Mouse (Mus musculus): Measurements from ENCODE around the gene Dupd1.

DNA sequence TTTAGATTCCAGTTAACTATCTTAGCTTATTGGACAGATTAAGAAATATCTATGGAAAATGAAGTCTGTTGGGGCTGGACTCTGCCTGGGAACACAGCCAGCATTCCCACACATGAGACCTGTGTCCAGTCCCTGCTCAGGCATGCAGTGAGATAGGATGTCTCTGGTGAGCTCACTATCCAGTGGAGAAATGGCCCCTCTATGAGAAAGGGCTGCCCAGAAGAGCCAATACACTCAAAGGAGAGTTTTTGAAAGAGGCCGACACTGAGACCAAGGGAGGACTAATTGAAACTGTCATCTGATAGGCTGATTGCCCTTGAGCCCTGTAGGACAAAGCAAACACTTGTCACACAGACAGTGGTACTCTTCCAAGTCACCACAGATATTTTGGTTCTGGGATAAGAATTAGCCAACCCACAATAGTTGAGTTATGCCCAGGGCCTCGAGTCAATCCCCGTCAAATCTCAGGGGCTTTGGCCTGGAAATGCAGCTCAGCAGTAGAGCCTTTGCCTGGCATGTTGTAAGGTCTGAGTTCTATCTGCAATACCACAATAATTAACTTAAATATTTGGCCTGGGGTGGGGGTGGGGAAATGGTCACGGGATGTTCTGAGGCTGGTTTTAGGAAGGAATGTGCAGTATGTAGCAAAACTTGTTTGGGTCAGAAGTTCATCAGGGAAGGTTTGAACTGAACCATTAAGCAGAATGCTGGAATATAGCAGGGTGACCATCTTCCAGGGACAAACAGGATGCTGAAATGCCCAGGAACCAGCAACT is 6.2 kb upstream of the Dupd1 start:
- TF ChIP-seq GATA1 (IDR thresholded peaks at IDR 0.05; ENCODE audit: low read length) = no peak
- no peak for TF ChIP-seq TAL1 (IDR thresholded peaks at IDR 0.05; ENCODE audit: low read length)

All from erythroblast, embryonic 14.5 days (primary cell).